In the genomic region with DNA sequence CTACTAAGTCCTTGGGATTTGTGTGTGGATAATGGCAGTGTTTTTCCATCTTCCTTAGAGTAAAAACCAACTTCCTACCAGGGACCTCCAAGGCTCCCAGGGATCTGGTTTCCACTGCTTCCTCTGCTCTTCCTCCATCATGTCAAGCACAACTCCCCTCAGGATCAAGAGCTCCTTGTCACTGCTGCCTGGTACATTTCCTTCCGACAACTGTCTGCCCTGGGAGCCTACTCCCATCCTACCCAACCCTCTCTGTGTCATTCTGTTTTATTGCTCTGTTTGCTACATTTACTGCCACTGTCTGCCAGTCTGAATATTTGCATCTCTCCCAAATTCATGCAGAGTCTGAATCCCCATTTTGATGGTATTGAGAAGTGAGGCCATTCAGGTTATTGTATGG, we compare ENCODE assay signal across 17 mouse cellular contexts.
A peak's percentile ranks its signal among the peaks of the same experiment; 100 is the strongest.
DNase-seq lines count a peak whose midpoint lies in the region; TF ChIP-seq lines count a peak whose summit lies in the region.
"Had no signal": no experiment of that assay in that cellular context is flagged by ENCODE, and none has a peak within 500 bp of the region (broad histone marks: within the 10 kb centered on the region; RNA-seq: fewer than 3 reads in every experiment).

No protein-coding gene starts in this region.

- no peaks in the 10 kb centered on the region for H3K27me3 ChIP-seq in myocyte (ENCODE audit: control insufficient read depth, insufficient read depth, insufficient read length)
- H3K27me3 ChIP-seq: CH12.LX, Patski had no signal

- peak; percentile 24 for DNase-seq in heart, adult 11 months
- no peak for DNase-seq in heart, postnatal 14 days
- DNase-seq in thymus, postnatal 10 days (ENCODE audit: low spot score in 2 of 2) = no peak
- DNase-seq: adrenal gland, adult 2 months; adrenal gland, adult 8-10 months; adrenal gland, postnatal 10 days; adrenal gland, postnatal 14 days; adrenal gland, postnatal 25 days; adrenal gland, postnatal 36 days; B cell, adult 2 months; cerebellum, adult 11 months; cerebellum, adult 11-12 months; cerebellum, adult 18-20 months had no signal

- no peak overlapping the region for H3K4me2 ChIP-seq in myocyte (ENCODE audit: low read depth)

- no peak overlapping the region for H3ac ChIP-seq in myocyte (ENCODE audit: control insufficient read depth, insufficient read length)

- no peak overlapping the region for H3K4me3 ChIP-seq in myocyte

- H3K79me2 ChIP-seq in myocyte (ENCODE audit: control insufficient read depth, insufficient read depth) = no peaks in the 10 kb centered on the region

- no peak for TF ChIP-seq POLR2A in myocyte (IDR thresholded peaks at IDR 0.05; ENCODE audit: insufficient read length, low read depth)

- no peaks in the 10 kb centered on the region for H3K36me3 ChIP-seq in myocyte (ENCODE audit: control insufficient read depth, insufficient read depth)
- H3K36me3 ChIP-seq: G1E had no signal

- intact Hi-C loops in heart, postnatal 14 days (cut with DNase I) = no loop called here

TF ChIP-seq in myocyte, 11 proteins besides CTCF, POLR2A, EP300 and RAD21:
- peak in 2 of 3 experiments; percentile 43 to 63 for TF ChIP-seq MYOD1 (IDR thresholded peaks at IDR 0.05; ENCODE audit: control insufficient read depth in 1 of 3, insufficient read length in 2 of 3, low read depth in 2 of 3)
- TF ChIP-seq TCF12 (IDR thresholded peaks at IDR 0.05; ENCODE audit: insufficient read depth, poor library complexity, severe bottlenecking) = no peak
- peak in 2 of 3 experiments; percentile 59 to 66 for TF ChIP-seq MYOG (IDR thresholded peaks at IDR 0.05; ENCODE audit: control insufficient read depth in 1 of 3, insufficient read depth in 1 of 3, insufficient read length in 2 of 3, low read depth in 2 of 3)
